Mouse (Mus musculus) embryonic fibroblast, embryonic 13.5 days (primary cell): ENCODE measurements around the gene Pip4k2c. TPM values are rescaled to one million over a fixed set of nuclear protein-coding genes. Genes with fewer than 3 reads are reported as not detected.
A peak's percentile ranks its signal among the peaks of the same experiment; 100 is the strongest.
"Not testable (repeated sequence)": the region's sequence is repeated elsewhere in the genome, so short reads cannot be mapped to it uniquely, and the experiment has no call there.

Experiments
- H3K27ac ChIP-seq: 2 replicates; pipeline ENCODE4 v1.5.1; 2012; ENCODE audit warnings: low read length, control low read depth, inconsistent platforms; ENCODE audit not compliant: insufficient read depth
- H3K4me1 ChIP-seq: 2 replicates; pipeline ENCODE4 v1.6.1; 2011; ENCODE audit warnings: low read length; ENCODE audit not compliant: control insufficient read depth, insufficient read depth
- H3K4me3 ChIP-seq: 2 replicates; pipeline ENCODE4 v1.5.1; 2011; ENCODE audit warnings: mild to moderate bottlenecking, control low read depth, low read length; ENCODE audit not compliant: insufficient read depth
- CTCF ChIP-seq: IDR thresholded peaks from 2 replicates; pipeline ENCODE4 v1.5.1; 2011; ENCODE audit warnings: mild to moderate bottlenecking, control low read depth, low read length, moderate library complexity, borderline replicate concordance; ENCODE audit not compliant: insufficient read depth
- POLR2A ChIP-seq: IDR thresholded peaks from 2 replicates; pipeline ENCODE4 v1.6.1; 2011; ENCODE audit warnings: low read depth, mild to moderate bottlenecking, control low read depth, low read length, moderate library complexity
- polyA plus RNA-seq: library from polyadenylated mRNA; stranded (reverse); fragments of >200 nt; gene quantifications from 2 replicates; pipeline ENCODE4 v1.2.4, GENCODE M21; 2011; ENCODE audit warnings: low read depth; ENCODE audit not compliant: missing spikeins, insufficient read length

Gene Pip4k2c
- polyA plus RNA-seq, 1 experiment, result 24.3 TPM

DNA sequence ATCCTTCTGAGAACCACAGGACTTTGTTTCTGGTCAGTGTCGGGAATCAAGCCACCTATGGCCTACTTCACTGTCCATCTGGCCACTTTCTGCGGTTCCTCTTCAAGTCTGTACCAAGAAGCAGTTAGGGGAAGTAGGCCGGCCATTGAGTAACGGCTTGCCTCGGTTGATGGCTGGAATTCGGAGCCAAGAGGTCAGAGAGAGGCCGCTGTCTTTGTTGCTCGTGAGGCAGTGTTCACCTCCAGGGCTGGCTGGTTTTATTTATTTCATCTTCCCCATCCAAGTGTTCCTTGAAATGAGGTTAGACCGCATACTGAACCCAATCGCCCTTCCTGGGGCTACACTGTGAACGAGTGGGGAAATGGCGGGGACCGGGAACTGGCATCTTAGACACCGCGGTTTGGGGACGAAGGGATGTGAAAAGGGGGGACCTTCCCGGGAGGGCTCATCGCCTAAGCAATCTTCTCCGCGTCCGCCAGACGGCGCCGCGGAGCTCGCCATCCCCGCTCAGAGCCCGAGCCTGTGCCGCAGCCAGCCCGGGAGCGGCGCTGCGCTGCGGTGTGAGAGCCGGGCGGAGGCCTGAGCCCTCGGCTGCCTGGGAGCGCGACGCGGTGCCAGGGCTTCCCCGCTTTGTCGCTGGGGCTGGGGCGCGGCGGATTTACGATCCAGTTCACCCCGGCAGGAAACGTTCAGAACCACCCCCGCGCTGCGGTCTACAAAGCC lies 46.6 kb downstream of the Pip4k2c start, which contains the start of gene B4galnt1:
TSS of gene B4galnt1 (plus strand) at position 595 of the 723 bp plus-strand sequence.
- peak; percentile 65 for TF ChIP-seq CTCF
- peak; percentile 73 for TF ChIP-seq POLR2A
- Histone ChIP-seq H3K4me3 (peak within 1 kb of the TSS; percentile 60), H3K4me1 (no peaks in the 10 kb centered on the region), H3K27ac (peak within 1 kb of the TSS; percentile 70)

- Histone ChIP-seq H3K4me3 (no peak overlapping the region), H3K4me1 (no peaks in the 10 kb centered on the region), H3K27ac (no peak overlapping the region)
- no peak for TF ChIP-seq POLR2A
- TF ChIP-seq CTCF, result no peak
Observed at GRCm38 (mm10) chr10:127164190-127164589, 47.2 kb downstream of the Pip4k2c start.

- not testable (repeated sequence) for H3K4me3 ChIP-seq, H3K27ac ChIP-seq, H3K4me1 ChIP-seq
Observed at GRCm38 (mm10) chr10:127162771-127163261, 48.6 kb downstream of the Pip4k2c start.

GRCm38 (mm10) chr10:127160728-127161127 lies 50.7 kb downstream of the Pip4k2c start:
- H3K27ac ChIP-seq, result no peak overlapping the region
- TF ChIP-seq CTCF (no peak), POLR2A (no peak)
- H3K4me1 ChIP-seq, result no peaks in the 10 kb centered on the region
- no peak overlapping the region for H3K4me3 ChIP-seq

DNA sequence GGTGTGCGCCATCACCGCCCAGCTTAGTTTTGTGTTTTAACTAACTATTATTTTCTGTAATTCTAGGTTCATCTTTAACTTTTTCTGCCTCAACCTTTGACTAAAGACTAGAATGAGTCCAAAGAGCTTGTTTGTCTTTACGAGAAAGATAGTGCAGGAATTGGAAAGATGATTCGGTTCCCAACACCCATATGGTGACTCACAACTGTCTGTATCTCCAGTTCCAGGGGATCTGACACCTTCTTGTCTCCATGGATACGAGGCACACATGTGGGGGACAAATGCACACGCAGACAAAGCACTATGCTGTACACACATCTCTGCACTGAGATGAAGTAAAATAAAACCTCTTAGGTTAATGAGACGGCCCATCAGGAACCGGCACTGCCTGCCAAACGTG lies 51.3 kb downstream of the Pip4k2c start:
- TF ChIP-seq POLR2A (no peak), CTCF (no peak)
- no peaks in the 10 kb centered on the region for H3K4me1 ChIP-seq

GRCm38 (mm10) chr10:127158471-127158870 lies 52.9 kb downstream of the Pip4k2c start:
- Histone ChIP-seq H3K27ac (no peak overlapping the region), H3K4me1 (no peaks in the 10 kb centered on the region), H3K4me3 (no peak overlapping the region)
- TF ChIP-seq POLR2A, result no peak
- TF ChIP-seq CTCF, result no peak

More for the DNA sequence above, 51.3 kb downstream of the Pip4k2c start:
- Histone ChIP-seq H3K27ac (no peak overlapping the region), H3K4me3 (no peak overlapping the region)

DNA sequence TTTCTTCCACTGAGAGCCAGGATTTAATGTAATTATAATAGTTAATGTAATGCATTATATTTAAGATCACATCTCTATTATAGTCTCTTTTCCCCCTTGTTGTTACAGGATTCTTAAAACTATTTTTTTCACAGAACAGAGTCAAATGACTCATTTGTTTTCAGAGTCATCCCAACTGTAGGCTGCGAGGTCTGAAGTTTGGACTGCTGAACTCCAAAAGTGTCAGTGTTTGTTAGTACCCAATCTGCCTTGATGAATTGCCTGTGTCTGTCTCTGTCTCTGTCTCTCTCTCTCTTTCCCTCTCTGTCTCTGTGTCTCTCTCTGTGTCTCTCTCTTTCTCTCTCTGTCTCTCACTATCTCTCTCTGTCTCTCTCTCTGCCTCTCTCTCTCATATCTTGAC lies 54.9 kb downstream of the Pip4k2c start:
- H3K4me1 ChIP-seq, result no peaks in the 10 kb centered on the region
- TF ChIP-seq POLR2A (no peak), CTCF (no peak)
- no peak overlapping the region for H3K4me3 ChIP-seq
- H3K27ac ChIP-seq, result no peak overlapping the region

DNA sequence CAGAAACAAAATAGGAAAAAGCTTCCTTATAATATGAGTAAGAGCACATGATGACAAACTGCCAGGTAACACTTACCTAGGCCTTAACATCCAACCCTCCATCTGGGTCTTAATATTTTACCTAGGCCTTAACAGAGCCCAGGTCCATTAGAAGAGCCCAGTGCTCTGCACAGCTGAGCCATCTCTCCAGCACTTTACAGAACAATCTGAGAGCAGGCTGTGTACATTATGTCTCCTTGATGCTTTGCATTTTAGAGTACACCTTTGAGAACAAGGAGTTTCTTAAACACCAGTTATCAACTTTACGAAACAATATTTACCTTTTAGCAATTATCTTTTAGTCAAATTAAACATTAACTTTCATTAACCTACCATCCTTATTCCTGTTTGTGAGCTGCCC lies 55.3 kb downstream of the Pip4k2c start:
- no peak overlapping the region for H3K4me3 ChIP-seq
- no peaks in the 10 kb centered on the region for H3K4me1 ChIP-seq
- H3K27ac ChIP-seq, result no peak overlapping the region
- no peak for TF ChIP-seq POLR2A
- no peak for TF ChIP-seq CTCF

DNA sequence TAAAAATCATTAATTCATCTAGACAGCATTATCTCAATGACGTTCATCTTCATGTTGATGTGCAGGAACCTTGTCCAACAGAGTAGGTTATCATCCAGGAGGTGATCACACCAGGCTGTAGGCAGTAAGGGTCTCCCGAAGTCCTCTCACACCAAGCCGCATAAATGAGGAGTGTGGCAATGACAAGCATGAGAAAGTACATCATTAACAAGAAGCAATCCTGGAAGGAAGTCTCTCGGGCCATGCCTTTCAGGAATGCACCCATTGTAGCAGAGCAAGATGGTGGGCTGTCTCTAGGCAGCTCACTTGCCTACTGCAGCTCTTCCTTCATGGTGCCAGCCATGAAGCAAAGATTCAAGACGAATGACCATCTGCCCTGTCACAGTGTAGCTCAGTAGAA lies 56.7 kb downstream of the Pip4k2c start:
- Histone ChIP-seq H3K4me1 (peaks cover 5% of the 10 kb centered on the region), H3K4me3 (no peak overlapping the region), H3K27ac (no peak overlapping the region)
- TF ChIP-seq CTCF (no peak), POLR2A (no peak)

DNA sequence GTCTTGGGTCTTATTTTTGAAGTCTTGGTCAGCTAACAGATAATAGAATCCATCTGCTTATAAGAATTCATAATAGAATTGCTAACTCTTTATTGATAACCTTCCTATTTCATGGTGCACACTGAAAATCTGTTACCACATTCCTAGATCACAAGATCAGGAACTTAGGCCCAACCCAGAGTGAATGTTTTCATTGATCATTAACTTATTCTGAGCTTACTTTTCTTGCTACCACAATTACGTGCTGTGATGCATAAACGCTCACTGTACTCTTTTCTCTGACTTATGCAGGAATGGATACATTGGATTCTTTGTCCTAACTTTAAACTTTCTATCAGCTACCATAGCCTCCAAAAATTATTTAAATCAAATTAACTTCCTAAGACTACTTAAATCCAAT lies 57.1 kb downstream of the Pip4k2c start:
- Histone ChIP-seq H3K4me3 (no peak overlapping the region), H3K4me1 (peaks cover 5% of the 10 kb centered on the region), H3K27ac (no peak overlapping the region)
- TF ChIP-seq CTCF, result no peak
- TF ChIP-seq POLR2A, result no peak
